Mouse (Mus musculus) embryonic facial prominence, embryonic 11.5 days (tissue): ENCODE data around the gene Gadd45gip1. TPM values are rescaled to one million over a fixed set of nuclear protein-coding genes. Genes with fewer than 3 reads are reported as not detected.

Experiments
- ATAC-seq: fragments of 200-750 bp; cut with Nextera tagmentation; replicated peaks from 2 replicates; pipeline ENCODE4 v1.8.0; 2017; ENCODE audit warnings: low read depth; ENCODE audit not compliant: insufficient number of reproducible peaks, low FRiP score, low TSS enrichment
- DNase-seq: peaks from one replicate; pipeline ENCODE4 v3.0.0-alpha.2; 2015; ENCODE audit warnings: low spot score
- H3K27ac ChIP-seq: fragments of 300-500 bp; sonication (generic); replicated peaks from 2 replicates; pipeline ENCODE4 v1.5.1; 2014; ENCODE audit warnings: mild to moderate bottlenecking, low read depth, low read length, control low read depth
- H3K27me3 ChIP-seq: fragments of 300-500 bp; sonication (generic); 2 replicates; pipeline ENCODE4 v1.6.1; 2014; ENCODE audit warnings: mild to moderate bottlenecking, low read length, moderate library complexity, mixed read lengths; ENCODE audit not compliant: control insufficient read depth, insufficient read depth
- H3K36me3 ChIP-seq: fragments of 300-500 bp; sonication (generic); replicated peaks from 2 replicates; pipeline ENCODE4 v1.6.1; 2014; ENCODE audit warnings: low read depth, mild to moderate bottlenecking, low read length, moderate library complexity, mixed read lengths; ENCODE audit not compliant: control insufficient read depth, insufficient read depth
- H3K4me1 ChIP-seq: fragments of 300-500 bp; sonication (generic); 2 replicates; pipeline ENCODE4 v1.6.1; 2014; ENCODE audit warnings: low read length, mixed read lengths; ENCODE audit not compliant: control insufficient read depth, insufficient read depth
- H3K4me2 ChIP-seq: fragments of 300-500 bp; sonication (generic); 2 replicates; pipeline ENCODE4 v1.6.1; 2014; ENCODE audit warnings: low read depth, mild to moderate bottlenecking, control low read depth, low read length, moderate library complexity
- H3K4me3 ChIP-seq: fragments of 300-500 bp; sonication (generic); 2 replicates; pipeline ENCODE4 v1.5.1; 2014; ENCODE audit warnings: low read depth, low read length, control low read depth
- H3K9ac ChIP-seq: fragments of 300-500 bp; sonication (generic); replicated peaks from 2 replicates; pipeline ENCODE4 v1.6.1; 2014; ENCODE audit warnings: mild to moderate bottlenecking, control low read depth, low read length
- H3K9me3 ChIP-seq: fragments of 300-500 bp; sonication (generic); replicated peaks from 2 replicates; pipeline ENCODE4 v1.6.1; 2016; ENCODE audit warnings: mild to moderate bottlenecking, low read length, inconsistent platforms, mixed read lengths; ENCODE audit not compliant: control insufficient read depth
- WGBS: fragments of 180-500 bp; shearing (Covaris S2); extraction: QIAGEN DNeasy Blood & Tissue Kit; methylation state at CpG from one replicate; pipeline ENCODE4 v1.1.7; 2014; 5-methylcytosine and 5-hydroxymethylcytosine counted together
- microRNA-seq: library from miRNA; unstranded; fragments of <30 nt; microRNA quantifications from one replicate; pipeline ENCODE4, GENCODE M21; 2016; ENCODE audit warnings: borderline number of aligned reads
- polyA plus RNA-seq: library from polyadenylated mRNA; unstranded; fragments of >200 nt; fragmentation: Nextera tagmentation; extraction: Ambion mirVana; gene quantifications from 2 replicates; pipeline ENCODE4 v1.2.1, GENCODE M21; 2014

Gadd45gip1 gene
- polyA plus RNA-seq, 1 experiment from 2014 or later, result 42.3 TPM

DNA sequence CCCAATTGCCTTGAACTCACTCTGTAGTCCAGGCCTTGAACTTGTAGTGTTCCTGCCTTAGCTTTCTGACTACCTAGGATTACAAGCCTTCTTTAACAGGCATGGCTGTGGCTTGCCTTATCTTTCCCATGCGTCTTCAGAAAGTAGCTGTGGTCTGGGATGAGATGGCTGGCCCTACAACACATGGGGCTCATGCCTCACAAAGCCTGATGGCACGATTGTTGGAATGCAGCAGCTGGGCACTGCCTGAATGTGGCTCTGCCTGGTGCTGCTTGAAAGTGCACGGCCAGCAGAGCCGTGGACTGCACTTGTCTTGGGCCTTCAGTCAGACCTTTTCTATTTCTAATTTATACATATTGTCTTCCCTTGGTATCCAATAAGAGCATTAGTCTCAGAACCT lies 53.4 kb downstream of the Gadd45gip1 start:
- Histone ChIP-seq H3K27me3 (no peaks in the 10 kb centered on the region), H3K4me3 (no peak overlapping the region), H3K36me3 (no peaks in the 10 kb centered on the region; the same call in 1 of the 2 replicates), H3K27ac (no peak overlapping the region), H3K9ac (no peak overlapping the region), H3K4me1 (no peaks in the 10 kb centered on the region), H3K9me3 (no peaks in the 10 kb centered on the region), H3K4me2 (no peak overlapping the region)
- no peak for DNase-seq
- no peak for ATAC-seq
- WGBS, result 87% methylated on average over 4 of the region's 4 CpGs

Small RNA genes within 50 kb of the gene (microRNA-seq; reads per million reads assigned to microRNA genes)
- 8.5 reads per million, percentile 10 among the genes with 10 or more reads in this experiment for gene Mir7069

Other genes starting within 250 kb of the Gadd45gip1 start
- gene Ier2, start 168.7 kb upstream of the Gadd45gip1 start, polyA plus RNA-seq, result 86.9 and 89.6 TPM in 2 replicates
- 61.5 and 64.7 TPM in 2 replicates for gene Trmt1, start 145.2 kb upstream of the Gadd45gip1 start, polyA plus RNA-seq
- 21.0 and 21.1 TPM in 2 replicates for gene Nacc1, start 143.7 kb upstream of the Gadd45gip1 start, polyA plus RNA-seq
- 4.6 and 5.3 TPM in 2 replicates for gene Lyl1, start 130.1 kb upstream of the Gadd45gip1 start, polyA plus RNA-seq
- gene G430095P16Rik, start 108.5 kb upstream of the Gadd45gip1 start, polyA plus RNA-seq, result 3.6 and 5.7 TPM in 2 replicates
- gene Nfix, start 31.2 kb upstream of the Gadd45gip1 start, polyA plus RNA-seq, result 5.9 and 6.8 TPM in 2 replicates
- 3.6 and 3.8 TPM in 2 replicates for gene Dand5, start 8.7 kb upstream of the Gadd45gip1 start, polyA plus RNA-seq
- gene Rad23a, start 9.1 kb downstream of the Gadd45gip1 start, polyA plus RNA-seq, result 79.6 and 88.2 TPM in 2 replicates
- gene Calr, start 15.4 kb downstream of the Gadd45gip1 start, polyA plus RNA-seq, result 815 and 826 TPM in 2 replicates
- gene Farsa, start 25.5 kb downstream of the Gadd45gip1 start, polyA plus RNA-seq, result 73.0 and 85.7 TPM in 2 replicates
- gene Syce2, start 40.6 kb downstream of the Gadd45gip1 start, polyA plus RNA-seq, result 89.2 and 89.9 TPM in 2 replicates
- gene Gcdh, start 62.4 kb downstream of the Gadd45gip1 start, polyA plus RNA-seq, result 40.3 and 40.5 TPM in 2 replicates
- 11.1 and 14.4 TPM in 2 replicates for gene Klf1, start 70.4 kb downstream of the Gadd45gip1 start, polyA plus RNA-seq
- 5.5 and 7.2 TPM in 2 replicates for gene Dnase2a, start 77.0 kb downstream of the Gadd45gip1 start, polyA plus RNA-seq
- gene Mast1, start 105.8 kb downstream of the Gadd45gip1 start, polyA plus RNA-seq, result 2.8 and 3.9 TPM in 2 replicates
- not detected in 2 replicates for gene Rtbdn, start 115.5 kb downstream of the Gadd45gip1 start, polyA plus RNA-seq
- gene Gm49661, start 137.9 kb downstream of the Gadd45gip1 start, polyA plus RNA-seq, result not detected in 2 replicates
- gene Prdx2, start 138.1 kb downstream of the Gadd45gip1 start, polyA plus RNA-seq, result 1,219 and 1,316 TPM in 2 replicates
- 109 and 137 TPM in 2 replicates for gene Rnaseh2a, start 138.2 kb downstream of the Gadd45gip1 start, polyA plus RNA-seq
- gene Junb, start 147.2 kb downstream of the Gadd45gip1 start, polyA plus RNA-seq, result 5.4 and 6.2 TPM in 2 replicates
- 11.3 and 14.2 TPM in 2 replicates for gene Hook2, start 159.1 kb downstream of the Gadd45gip1 start, polyA plus RNA-seq
- gene Best2, start 183.0 kb downstream of the Gadd45gip1 start, polyA plus RNA-seq, result not detected in 2 replicates
- 130 and 132 TPM in 2 replicates for gene Asna1, start 193.8 kb downstream of the Gadd45gip1 start, polyA plus RNA-seq
- 172 and 178 TPM in 2 replicates for gene Trir, start 195.3 kb downstream of the Gadd45gip1 start, polyA plus RNA-seq
- 17.0 and 20.5 TPM in 2 replicates for gene Tnpo2, start 205.4 kb downstream of the Gadd45gip1 start, polyA plus RNA-seq
- gene Fbxw9, start 228.5 kb downstream of the Gadd45gip1 start, polyA plus RNA-seq, result 20.4 and 21.2 TPM in 2 replicates
- gene Gm5741, start 236.5 kb downstream of the Gadd45gip1 start, polyA plus RNA-seq, result not detected in 2 replicates
- 61.9 and 67.7 TPM in 2 replicates for gene Dhps, start 240.2 kb downstream of the Gadd45gip1 start, polyA plus RNA-seq
- gene Wdr83os, start 249.2 kb downstream of the Gadd45gip1 start, polyA plus RNA-seq, result 117 and 127 TPM in 2 replicates
- gene Wdr83, start 249.8 kb downstream of the Gadd45gip1 start, polyA plus RNA-seq, result 48.6 and 52.2 TPM in 2 replicates